Mouse (Mus musculus) right cerebral cortex, postnatal 25 days (tissue): ENCODE measurements around the gene Mmp8.

Experiments
- DNase-seq: peaks from one replicate; pipeline ENCODE4 v3.0.0; 2022

Gene Mmp8

GRCm38 (mm10) chr9:7558221-7559017, at the start of gene Mmp8:
Gene Mmp8, plus strand, starts transcription at chr9:7558456.
- no peak for DNase-seq

- no peak for DNase-seq
Observed at GRCm38 (mm10) chr9:7509619-7510233, 48.5 kb upstream of the Mmp8 start.

GRCm38 (mm10) chr9:7517944-7518571, 40.2 kb upstream of the Mmp8 start:
- no peak for DNase-seq

DNA sequence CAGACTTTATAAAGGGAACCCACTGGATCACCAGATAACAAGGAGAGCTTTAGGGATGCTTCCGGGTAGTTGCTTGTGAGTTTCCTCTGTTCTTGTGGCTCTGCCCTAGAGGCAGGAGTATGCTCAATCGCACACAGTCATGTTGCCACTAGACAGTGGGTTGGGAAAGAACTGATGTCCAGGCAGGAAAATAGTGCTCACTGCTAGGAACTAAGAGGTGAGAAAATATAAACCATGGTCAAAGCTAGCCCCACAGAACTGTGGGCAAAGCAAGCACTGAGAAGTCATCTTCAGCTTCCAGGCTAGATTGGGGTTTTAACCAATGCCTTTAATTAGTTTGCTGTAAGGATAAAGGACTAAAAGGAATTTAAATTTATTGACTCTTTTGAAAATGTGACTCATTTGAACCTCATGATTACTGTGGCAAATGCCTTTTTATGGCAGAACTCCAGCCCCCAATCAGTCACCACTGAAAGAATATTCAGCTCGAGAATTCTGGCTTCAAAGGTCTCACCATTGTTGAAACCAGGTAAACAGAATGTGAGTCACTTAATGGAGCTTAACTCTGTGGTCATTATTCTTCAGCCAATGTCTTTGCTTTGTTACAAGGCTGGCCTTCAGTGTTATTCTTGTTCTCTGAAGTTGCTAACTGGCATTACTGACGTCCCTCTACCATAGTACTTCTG, 31.9 kb upstream of the Mmp8 start:
- no peak for DNase-seq

DNA sequence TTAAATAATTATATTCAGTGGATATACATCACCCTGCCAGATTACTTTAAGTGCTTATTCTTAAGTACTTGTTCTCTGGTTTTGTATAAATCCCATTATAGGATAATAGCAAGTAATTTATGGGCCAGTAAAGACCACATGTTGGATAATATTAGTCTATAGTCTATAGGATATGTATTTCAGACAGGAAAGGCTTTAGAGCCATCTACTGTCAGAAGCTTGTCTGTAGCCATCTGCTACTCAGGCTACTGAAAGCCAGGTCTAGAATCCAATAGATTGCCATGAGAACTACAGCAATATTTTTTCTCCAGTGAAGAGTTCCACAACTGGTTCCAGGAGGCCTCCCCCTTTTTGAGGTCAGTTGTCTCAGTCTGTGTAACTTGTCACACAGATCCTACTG, 15.5 kb upstream of the Mmp8 start:
- no peak for DNase-seq

DNA sequence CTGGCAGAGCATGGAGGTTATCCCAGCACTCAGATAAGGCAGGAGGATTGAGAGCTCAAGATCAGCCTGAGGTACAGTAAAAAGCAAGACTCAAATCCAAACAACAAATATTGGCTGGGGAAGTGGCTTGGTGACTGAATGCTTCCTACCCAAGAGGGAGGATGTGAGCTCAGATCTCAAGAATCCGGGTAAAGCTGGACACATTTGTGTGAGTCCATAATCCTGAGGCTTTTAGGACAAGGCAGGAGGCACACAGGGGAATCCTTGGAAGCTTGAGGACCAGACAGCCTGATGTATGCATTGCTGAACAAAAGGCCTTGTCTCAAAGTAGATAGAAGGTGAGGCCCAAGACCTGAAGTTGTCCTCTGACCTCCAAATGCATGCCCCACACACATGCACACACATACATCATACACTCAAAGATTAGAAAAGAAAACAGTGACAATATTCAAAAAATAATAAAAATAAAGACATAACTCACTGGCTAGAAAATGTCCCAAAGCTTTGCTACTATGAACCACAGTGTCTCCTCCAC, 13.3 kb upstream of the Mmp8 start:
- no peak for DNase-seq

- no peak for DNase-seq
Observed at GRCm38 (mm10) chr9:7545471-7545870, 12.8 kb upstream of the Mmp8 start.

DNA sequence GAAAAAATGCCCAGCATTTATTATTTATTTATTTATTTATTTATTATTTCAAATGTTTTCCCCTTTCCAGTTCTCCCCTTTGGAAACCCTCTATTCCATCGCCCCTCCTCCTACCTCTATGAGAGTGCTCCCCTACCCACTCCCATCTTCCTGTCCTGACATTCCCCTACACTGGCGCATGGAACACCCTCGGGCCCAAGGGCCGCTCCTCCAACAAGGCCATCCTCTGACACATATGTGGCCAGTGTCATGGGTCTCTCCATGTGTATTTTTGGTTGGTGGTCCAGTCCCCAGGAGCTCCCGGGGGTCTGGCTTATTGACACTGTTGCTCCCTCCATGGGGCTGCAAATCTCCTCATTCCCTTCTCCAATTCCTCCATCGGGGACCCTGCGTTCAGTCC, 12.3 kb upstream of the Mmp8 start:
- DNase-seq, result no peak

DNA sequence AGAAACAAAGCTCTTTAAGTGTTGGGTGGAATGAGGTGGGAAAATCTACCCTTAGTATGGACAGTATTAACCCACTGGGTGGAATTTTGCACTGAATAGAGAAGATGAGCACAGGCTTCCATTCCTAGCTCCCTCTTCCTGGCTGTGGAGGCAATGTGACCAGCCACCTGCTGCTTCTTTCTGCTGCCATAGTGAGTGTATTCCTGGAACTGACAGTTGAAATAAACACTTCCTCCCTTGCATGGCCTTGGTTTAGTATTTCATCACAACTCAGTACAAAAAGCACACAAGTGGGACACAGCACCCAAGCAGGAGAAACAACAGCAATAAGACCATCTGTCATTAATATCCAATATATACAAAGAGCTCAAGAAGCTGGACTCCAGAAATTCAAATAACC, 6.3 kb upstream of the Mmp8 start:
- no peak for DNase-seq

DNA sequence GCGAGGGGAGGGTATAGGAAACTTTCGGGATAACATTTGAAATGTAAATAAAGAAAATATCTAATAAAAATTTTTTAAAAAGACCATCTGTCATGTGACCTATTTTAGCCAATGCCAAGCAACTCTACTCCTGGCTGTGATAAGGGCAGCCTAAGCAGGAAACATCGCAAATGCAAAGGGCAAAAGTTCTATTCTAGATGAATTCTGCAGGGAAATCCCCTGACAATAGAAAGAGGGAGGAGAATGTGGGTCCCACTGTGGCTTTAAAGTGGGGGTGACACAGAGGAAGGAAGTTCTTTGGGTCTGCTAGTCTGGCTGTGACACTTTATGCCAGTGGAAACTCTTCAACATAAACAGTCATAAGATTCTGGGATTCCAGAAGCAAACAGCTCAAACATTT, 4.7 kb upstream of the Mmp8 start:
- no peak for DNase-seq

- no peak for DNase-seq
Observed at GRCm38 (mm10) chr9:7554382-7554781, 3.9 kb upstream of the Mmp8 start.

DNA sequence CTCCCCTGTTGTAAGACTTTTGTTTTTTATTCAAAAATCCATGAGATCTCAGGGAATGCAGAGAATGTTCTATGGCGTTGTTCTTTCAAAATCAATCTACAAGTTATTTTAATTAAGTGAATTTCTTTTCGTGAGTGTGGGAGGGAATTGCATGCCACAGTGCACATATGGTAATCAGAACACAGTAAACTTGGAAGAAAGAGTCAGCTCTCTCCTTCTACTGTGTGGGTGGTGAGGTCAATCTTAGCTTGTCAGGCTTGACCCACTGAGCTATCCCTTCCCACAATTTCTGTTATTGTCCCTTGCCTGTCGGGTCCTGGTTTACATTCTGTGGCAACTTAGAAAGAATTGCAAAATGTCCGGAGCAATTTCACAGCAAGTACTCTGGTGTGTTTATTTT, 1.8 kb downstream of the Mmp8 start:
- no peak for DNase-seq

DNA sequence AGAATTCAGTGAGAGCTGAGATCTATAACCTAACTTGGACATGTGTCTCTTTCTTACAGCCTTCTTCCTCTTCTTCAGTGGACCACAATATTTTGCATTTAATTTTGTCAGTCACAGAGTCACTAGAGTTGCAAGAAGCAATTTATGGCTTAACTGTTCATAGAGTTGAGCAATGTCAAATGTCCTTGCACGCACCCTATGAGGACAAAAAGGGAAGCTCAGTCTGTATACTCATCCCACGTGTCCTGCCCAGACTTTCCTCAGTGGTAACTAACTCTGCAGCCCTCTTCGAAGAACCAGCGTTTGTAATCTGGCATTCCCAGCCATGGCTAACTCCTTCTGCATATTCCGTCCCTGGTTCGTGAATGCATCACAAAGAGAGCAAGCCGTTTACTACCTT, 9.1 kb downstream of the Mmp8 start:
- DNase-seq, result no peak

DNA sequence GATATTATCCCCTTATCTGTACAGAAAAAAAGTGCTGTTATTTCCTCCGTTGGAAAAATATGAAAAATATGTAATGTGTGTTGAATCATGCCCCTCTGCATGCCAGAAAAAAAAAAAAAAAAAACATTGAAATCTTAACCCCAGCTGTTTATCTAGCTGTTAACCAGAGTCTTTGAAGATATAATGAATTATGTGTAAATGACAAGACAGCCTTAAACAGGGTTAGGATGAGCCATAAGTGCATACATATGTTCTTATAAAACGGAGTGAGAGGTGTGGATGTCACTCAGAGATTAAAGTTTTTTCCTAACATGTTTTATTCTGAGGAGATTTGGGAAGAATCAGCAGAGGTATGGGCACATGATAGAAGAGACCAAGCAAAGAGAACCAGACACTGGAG, 9.7 kb downstream of the Mmp8 start:
- no peak for DNase-seq

- DNase-seq, result no peak
Observed at GRCm38 (mm10) chr9:7570485-7570884, 12.2 kb downstream of the Mmp8 start.

GRCm38 (mm10) chr9:7571162-7571561, 12.9 kb downstream of the Mmp8 start, which contains the start of gene Mmp27:
Gene Mmp27, plus strand, starts transcription at chr9:7571396.
- no peak for DNase-seq

- no peak for DNase-seq
Observed at GRCm38 (mm10) chr9:7572188-7572587, 13.9 kb downstream of the Mmp8 start.

DNA sequence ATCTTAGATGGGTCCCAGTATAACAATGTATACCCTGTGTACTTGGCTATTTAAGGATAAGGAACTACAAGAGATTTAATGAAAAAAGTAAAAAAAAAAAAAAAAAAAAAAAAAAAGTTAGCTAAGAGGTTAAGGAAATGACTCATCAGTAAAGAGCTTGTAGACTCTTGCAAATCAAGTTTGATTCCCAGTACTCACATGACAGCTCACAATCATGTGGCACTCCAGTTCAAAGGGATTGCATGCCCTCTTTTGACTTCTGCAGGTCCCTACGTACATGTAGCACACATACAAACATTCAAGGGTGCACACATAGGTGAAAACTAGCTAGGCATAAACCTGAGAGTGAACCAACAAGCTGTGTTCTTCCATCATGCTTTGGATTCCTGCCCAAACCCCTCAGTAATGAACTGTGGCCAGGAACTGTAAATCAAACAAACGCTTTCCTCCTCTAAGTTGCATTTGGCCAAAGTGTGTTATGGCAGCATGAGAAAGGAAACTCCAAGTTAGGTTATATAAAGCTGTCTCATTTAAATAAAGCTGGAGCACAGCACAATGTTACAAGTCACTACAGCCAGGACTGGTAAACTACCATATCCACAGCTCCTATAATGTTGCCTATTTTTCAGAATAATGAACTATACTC, 14.5 kb downstream of the Mmp8 start:
- no peak for DNase-seq

DNA sequence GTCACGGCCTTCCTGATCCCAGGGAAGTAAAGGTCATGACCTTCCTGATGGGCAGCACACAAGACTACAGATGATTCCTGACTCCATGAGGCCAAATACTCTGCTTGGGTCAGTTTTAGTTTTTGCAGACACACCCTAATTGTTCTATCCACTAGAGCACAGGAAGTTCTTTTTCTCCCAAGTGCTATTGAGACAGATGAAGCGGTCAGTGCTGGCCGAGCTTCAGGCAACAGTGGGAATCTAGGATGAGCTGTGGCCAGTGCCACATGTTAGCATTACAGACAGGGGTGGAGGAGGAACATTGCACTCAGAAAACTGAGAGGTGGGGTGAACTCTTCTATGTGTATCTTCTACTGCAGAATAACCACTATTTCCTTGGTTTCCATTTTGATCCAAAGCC, 17.3 kb downstream of the Mmp8 start:
- DNase-seq, result no peak

DNA sequence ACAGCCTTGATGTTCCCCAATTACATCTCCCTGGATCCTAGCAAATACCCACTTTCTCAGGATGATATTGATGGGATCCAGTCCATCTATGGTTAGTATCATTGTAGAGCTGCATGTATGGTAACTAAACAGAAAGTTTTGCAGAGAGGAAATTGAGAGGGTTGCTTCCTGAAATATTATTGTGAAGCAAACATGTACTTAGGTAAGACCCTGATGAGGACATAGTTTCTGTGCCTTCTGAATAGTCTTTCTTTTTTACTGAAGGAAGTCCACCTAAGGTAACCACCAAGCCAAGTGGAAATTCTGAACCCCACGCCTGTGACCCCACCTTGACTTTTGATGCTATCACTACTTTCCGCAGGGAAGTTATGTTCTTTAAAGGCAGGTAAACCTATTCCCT, 19.1 kb downstream of the Mmp8 start:
- no peak for DNase-seq

DNA sequence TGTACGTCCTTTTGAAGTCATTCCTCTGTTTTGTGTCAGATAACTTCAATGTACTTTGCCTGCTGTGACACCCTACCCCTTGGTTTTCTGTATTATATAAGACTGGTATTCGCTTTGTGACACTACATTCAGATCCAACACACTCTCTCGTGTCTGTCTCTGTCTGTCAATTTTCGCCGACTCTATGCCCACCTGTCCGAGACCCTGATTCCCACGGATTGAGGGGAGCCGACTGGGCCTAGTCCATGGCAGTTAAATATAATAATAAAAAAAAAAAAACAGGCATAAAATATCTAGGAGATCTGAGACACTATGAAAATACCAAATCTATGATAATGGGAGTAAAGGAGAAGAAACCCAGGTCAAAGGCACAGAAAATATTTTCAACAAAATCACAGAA, 31.8 kb downstream of the Mmp8 start:
- DNase-seq, result no peak

GRCm38 (mm10) chr9:7593272-7593812, 35.1 kb downstream of the Mmp8 start:
- DNase-seq, result no peak
